ENCODE assay signal across 8 mouse cellular contexts in the genomic region with DNA sequence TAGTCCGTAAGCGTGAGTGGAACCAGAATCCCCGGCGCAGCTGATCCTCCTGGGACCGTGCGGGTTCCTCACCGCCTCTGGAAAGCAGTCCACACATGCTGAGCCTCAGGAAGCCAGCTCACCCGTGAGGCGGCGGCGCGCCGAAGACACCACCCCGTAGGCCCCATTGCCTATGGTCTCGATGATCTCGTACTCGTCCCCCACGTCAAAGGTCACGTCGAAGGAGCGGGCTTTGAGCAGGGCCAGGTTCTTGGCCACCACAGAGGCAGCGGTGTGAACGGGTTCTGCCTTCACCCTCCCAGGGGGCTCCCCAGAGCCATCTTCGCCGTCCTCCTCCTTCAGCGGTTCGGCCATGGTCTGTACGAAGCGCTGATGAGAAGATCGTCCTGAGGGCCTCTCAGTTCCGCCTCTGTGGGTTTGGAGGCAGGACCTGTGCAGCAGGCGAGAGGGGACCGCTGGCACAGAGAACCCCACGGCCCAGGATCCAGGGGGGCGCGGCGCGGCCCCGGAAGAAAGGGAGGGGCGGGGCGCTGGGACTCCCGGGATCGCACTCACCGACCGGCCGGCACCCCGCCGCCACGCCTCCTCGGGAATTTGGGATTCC. TPM values are rescaled to one million over a fixed set of nuclear protein-coding genes. Genes with fewer than 3 reads are reported as not detected.
DNase-seq lines count a peak whose midpoint lies in the region; ATAC-seq and TF ChIP-seq lines count a peak whose summit lies in the region.

No protein-coding gene starts in this region.

- H3K4me2 ChIP-seq in embryonic facial prominence, embryonic 12.5 days (replicated peaks) = peak overlapping the region; percentile 80
- peak overlapping the region; percentile 88 for H3K4me2 ChIP-seq in hindbrain, postnatal 0 days (ENCODE audit: low read depth, low read length)
- peak overlapping the region; percentile 94 for H3K4me2 ChIP-seq in liver, embryonic 14.5 days (ENCODE audit: low read depth)

- peak overlapping the region; percentile 80 for H3K4me3 ChIP-seq in left cerebral cortex, adult 2 months
- H3K4me3 ChIP-seq in embryonic facial prominence, embryonic 12.5 days = peak overlapping the region; percentile 81
- H3K4me3 ChIP-seq in hindbrain, postnatal 0 days (ENCODE audit: low read length) = peak overlapping the region; percentile 89
- peak overlapping the region; percentile 74 to 84 for H3K4me3 ChIP-seq in liver, embryonic 14.5 days (ENCODE audit: insufficient read depth in 1 of 2, low read depth in 2 of 2, low read length in 2 of 2)
- H3K4me3 ChIP-seq in olfactory bulb, adult 2 months (ENCODE audit: insufficient read depth, low read depth, low read length) = peak overlapping the region; percentile 80

- H3K9ac ChIP-seq in embryonic facial prominence, embryonic 12.5 days = peak overlapping the region; percentile 90
- peak overlapping the region; percentile 93 for H3K9ac ChIP-seq in hindbrain, postnatal 0 days (replicated peaks; ENCODE audit: low read length)
- peak overlapping the region; percentile 75 for H3K9ac ChIP-seq in liver, embryonic 14.5 days (replicated peaks)

- peak overlapping the region; percentile 50 for H3K27ac ChIP-seq in left cerebral cortex, adult 2 months
- H3K27ac ChIP-seq in embryonic facial prominence, embryonic 12.5 days = peak overlapping the region; percentile 92
- H3K27ac ChIP-seq in hindbrain, postnatal 0 days = peak overlapping the region; percentile 91
- no peak overlapping the region for H3K27ac ChIP-seq in liver, embryonic 14.5 days
- H3K27ac ChIP-seq in olfactory bulb, adult 2 months (ENCODE audit: insufficient read depth, low read depth, low read length) = no peak overlapping the region

- WGBS in embryonic facial prominence, embryonic 12.5 days = under 1% methylated on average over 50 of the region's 50 CpGs
- WGBS in hindbrain, postnatal 0 days = under 1% methylated on average over 45 of the region's 50 CpGs
- 2% methylated on average over 48 of the region's 50 CpGs for WGBS in liver, embryonic 14.5 days (ENCODE audit: insufficient replicate concordance)
- WGBS in olfactory bulb, adult 2 months = under 1% methylated on average over 50 of the region's 50 CpGs

- peak in 1 of 2 experiments; percentile 45 for DNase-seq in left cerebral cortex, adult 2 months (ENCODE audit: extremely low spot score in 1 of 2, low spot score in 2 of 2)
- no peak for DNase-seq in left cerebral cortex, postnatal 4 days
- DNase-seq in adrenal gland, adult 2 months = peak; percentile 63
- peak; percentile 32 for DNase-seq in hindbrain, postnatal 0 days (ENCODE audit: low spot score)
- no peak for DNase-seq in liver, embryonic 14.5 days (ENCODE audit: low read depth in 3 of 3, low spot score in 3 of 3)
- DNase-seq in layer of hippocampus, adult 9-10 months (ENCODE audit: low spot score) = no peak

- peaks cover 43% of the 10 kb centered on the region for H3K36me3 ChIP-seq in embryonic facial prominence, embryonic 12.5 days
- H3K36me3 ChIP-seq in hindbrain, postnatal 0 days (ENCODE audit: insufficient read depth, low read length) = peaks cover 28% of the 10 kb centered on the region
- H3K36me3 ChIP-seq in liver, embryonic 14.5 days (replicated peaks; ENCODE audit: control insufficient read depth, insufficient read depth, low read depth) = no peaks in the 10 kb centered on the region

- peak; percentile 57 for ATAC-seq in embryonic facial prominence, embryonic 12.5 days (ENCODE audit: insufficient number of reproducible peaks, insufficient read depth, low FRiP score, low TSS enrichment)
- peak; percentile 60 for ATAC-seq in hindbrain, postnatal 0 days
- ATAC-seq in liver, embryonic 14.5 days (ENCODE audit: insufficient read depth) = peak; percentile 69

- intact Hi-C loops in left cerebral cortex, adult 2 months (cut with DNase I) = loop anchor here (1.0 kb wide), 1 partner anchor 39 kb away; a partner anchor contains a TSS
- intact Hi-C loops in left cerebral cortex, postnatal 4 days (cut with DNase I) = no loop called here

- TF ChIP-seq EP300 in liver, embryonic 14.5 days (IDR thresholded peaks at IDR 0.05; ENCODE audit: low read depth) = no peak

- no peak for TF ChIP-seq CTCF in left cerebral cortex, adult 2 months (IDR thresholded peaks at IDR 0.05)
- peak; percentile 18; the same call in 1 of the 2 replicates for TF ChIP-seq CTCF in hindbrain, postnatal 0 days (IDR thresholded peaks at IDR 0.05; ENCODE audit: low read depth)
- TF ChIP-seq CTCF in liver, embryonic 14.5 days (IDR thresholded peaks at IDR 0.05; ENCODE audit: low read depth) = no peak
- TF ChIP-seq CTCF in olfactory bulb, adult 2 months (IDR thresholded peaks at IDR 0.05; ENCODE audit: insufficient read depth, low read depth, low read length) = no peak

- H3K4me1 ChIP-seq in embryonic facial prominence, embryonic 12.5 days = peaks cover 31% of the 10 kb centered on the region
- H3K4me1 ChIP-seq in hindbrain, postnatal 0 days (ENCODE audit: insufficient read depth, low read length) = peaks cover 12% of the 10 kb centered on the region
- peaks cover 0 to 12% of the 10 kb centered on the region in 2 experiments; a peak in 3 of 4 replicates for H3K4me1 ChIP-seq in liver, embryonic 14.5 days (replicated peaks; ENCODE audit: control insufficient read depth in 2 of 2, insufficient read depth in 2 of 2, low read length in 1 of 2)
- peaks cover 8% of the 10 kb centered on the region for H3K4me1 ChIP-seq in olfactory bulb, adult 2 months (ENCODE audit: control insufficient read depth, insufficient read depth, low read length)

- no peaks in the 10 kb centered on the region for H3K9me3 ChIP-seq in embryonic facial prominence, embryonic 12.5 days
- H3K9me3 ChIP-seq in hindbrain, postnatal 0 days (ENCODE audit: low read length) = no peaks in the 10 kb centered on the region
- H3K9me3 ChIP-seq in liver, embryonic 14.5 days (ENCODE audit: control insufficient read depth, low read length) = no peaks in the 10 kb centered on the region

- TF ChIP-seq POLR2A in olfactory bulb, adult 2 months (IDR thresholded peaks at IDR 0.05; ENCODE audit: insufficient read depth, low read depth, low read length) = no peak

- H3K27me3 ChIP-seq in embryonic facial prominence, embryonic 12.5 days = no peaks in the 10 kb centered on the region
- H3K27me3 ChIP-seq in hindbrain, postnatal 0 days (ENCODE audit: insufficient read depth, low read length) = no peaks in the 10 kb centered on the region
- H3K27me3 ChIP-seq in liver, embryonic 14.5 days (ENCODE audit: control insufficient read depth, insufficient read depth, low read length) = no peaks in the 10 kb centered on the region

RNA-seq across cellular contexts. Expression of a gene that starts 0.6 kb away (rescaled TPM):
- 10 to 100 TPM; 19.8 to 20.3 TPM for total RNA-seq in left cerebral cortex, adult 2 months (2021)
- 10 to 100 TPM; 65.1 to 69.8 TPM for total RNA-seq in left cerebral cortex, postnatal 4 days (2021)
- total RNA-seq in adrenal gland, adult 2 months (2021) = 10 to 100 TPM; 14.5 to 15.5 TPM
- polyA plus RNA-seq in adrenal gland, adult 2 months (2012; rRNA removed) = 34.5 and 39.5 TPM in 2 replicates
- polyA plus RNA-seq in embryonic facial prominence, embryonic 12.5 days (2016; fragmentation: Nextera tagmentation; extraction: Ambion mirVana) = 101 and 102 TPM in 2 replicates
- total RNA-seq in hindbrain, postnatal 0 days (2014; rRNA removed) = 50.5 and 58.8 TPM in 2 replicates
- polyA plus RNA-seq in hindbrain, postnatal 0 days (2015; fragmentation: Nextera tagmentation; extraction: Ambion mirVana) = 43.1 TPM in 2 replicates
- 6.4 and 6.9 TPM in 2 replicates for polyA plus RNA-seq in liver, embryonic 14.5 days (2012; rRNA removed)
- polyA plus RNA-seq in liver, embryonic 14.5 days (2014; fragmentation: Nextera tagmentation; extraction: Ambion mirVana) = 4.8 TPM in 2 replicates
- polyA plus RNA-seq in olfactory bulb, adult 2 months (2012; ENCODE audit: insufficient read depth, insufficient read length, low replicate concordance, missing spikeins) = not detected in 2 replicates

RNA-seq across cellular contexts. Expression of a gene that starts 8.4 kb away (rescaled TPM):
- total RNA-seq in left cerebral cortex, adult 2 months (2021) = 1 to 10 TPM; 2.5 to 2.7 TPM
- total RNA-seq in left cerebral cortex, postnatal 4 days (2021) = 10 to 100 TPM; 10.2 to 12.2 TPM
- 1 to 10 TPM; 5.5 to 6.5 TPM for total RNA-seq in adrenal gland, adult 2 months (2021)
- polyA plus RNA-seq in adrenal gland, adult 2 months (2012; rRNA removed) = 35.5 and 39.1 TPM in 2 replicates
- polyA plus RNA-seq in embryonic facial prominence, embryonic 12.5 days (2016; fragmentation: Nextera tagmentation; extraction: Ambion mirVana) = 231 and 256 TPM in 2 replicates
- total RNA-seq in hindbrain, postnatal 0 days (2014; rRNA removed) = 42.1 and 68.1 TPM in 2 replicates
- polyA plus RNA-seq in hindbrain, postnatal 0 days (2015; fragmentation: Nextera tagmentation; extraction: Ambion mirVana) = 38.7 and 43.3 TPM in 2 replicates
- polyA plus RNA-seq in liver, embryonic 14.5 days (2012; rRNA removed) = 4.6 and 6.1 TPM in 2 replicates
- polyA plus RNA-seq in liver, embryonic 14.5 days (2014; fragmentation: Nextera tagmentation; extraction: Ambion mirVana) = 4.3 and 4.9 TPM in 2 replicates
- not detected in 2 replicates for polyA plus RNA-seq in olfactory bulb, adult 2 months (2012; ENCODE audit: insufficient read depth, insufficient read length, low replicate concordance, missing spikeins)

RNA-seq across cellular contexts. Expression of a gene that starts 11.3 kb away (rescaled TPM):
- 10 to 100 TPM; 39.1 to 43.8 TPM for total RNA-seq in left cerebral cortex, adult 2 months (2021)
- total RNA-seq in left cerebral cortex, postnatal 4 days (2021) = 10 to 100 TPM; 33.2 to 34.7 TPM
- 10 to 100 TPM; 16.4 to 21.1 TPM for total RNA-seq in adrenal gland, adult 2 months (2021)
- 18.1 and 19.3 TPM in 2 replicates for polyA plus RNA-seq in adrenal gland, adult 2 months (2012; rRNA removed)
- 35.2 and 36.7 TPM in 2 replicates for polyA plus RNA-seq in embryonic facial prominence, embryonic 12.5 days (2016; fragmentation: Nextera tagmentation; extraction: Ambion mirVana)
- total RNA-seq in hindbrain, postnatal 0 days (2014; rRNA removed) = 22.8 and 33.9 TPM in 2 replicates
- 26.2 and 29.7 TPM in 2 replicates for polyA plus RNA-seq in hindbrain, postnatal 0 days (2015; fragmentation: Nextera tagmentation; extraction: Ambion mirVana)
- 2.2 and 3.0 TPM in 2 replicates for polyA plus RNA-seq in liver, embryonic 14.5 days (2012; rRNA removed)
- polyA plus RNA-seq in liver, embryonic 14.5 days (2014; fragmentation: Nextera tagmentation; extraction: Ambion mirVana) = 1.8 and 2.3 TPM in 2 replicates
- polyA plus RNA-seq in olfactory bulb, adult 2 months (2012; ENCODE audit: insufficient read depth, insufficient read length, low replicate concordance, missing spikeins) = not detected in 2 replicates

RNA-seq across cellular contexts. Expression of a gene that starts 39.7 kb away (rescaled TPM):
- total RNA-seq in left cerebral cortex, adult 2 months (2021) = 100 to 1,000 TPM; 328 to 336 TPM
- total RNA-seq in left cerebral cortex, postnatal 4 days (2021) = 100 to 1,000 TPM in 1 of 2 experiments, 10 to 100 TPM in 1; 89.8 to 101 TPM
- total RNA-seq in adrenal gland, adult 2 months (2021) = 1 to 10 TPM; 1.2 to 2.6 TPM
- polyA plus RNA-seq in adrenal gland, adult 2 months (2012; rRNA removed) = 1.1 and 2.2 TPM in 2 replicates
- 1.6 and 2.5 TPM in 2 replicates for polyA plus RNA-seq in embryonic facial prominence, embryonic 12.5 days (2016; fragmentation: Nextera tagmentation; extraction: Ambion mirVana)
- 74.3 and 74.9 TPM in 2 replicates for total RNA-seq in hindbrain, postnatal 0 days (2014; rRNA removed)
- 22.0 and 23.8 TPM in 2 replicates for polyA plus RNA-seq in hindbrain, postnatal 0 days (2015; fragmentation: Nextera tagmentation; extraction: Ambion mirVana)
- polyA plus RNA-seq in liver, embryonic 14.5 days (2012; rRNA removed) = 0.04 and 0.17 TPM in 2 replicates
- polyA plus RNA-seq in liver, embryonic 14.5 days (2014; fragmentation: Nextera tagmentation; extraction: Ambion mirVana) = not detected in 2 replicates
- polyA plus RNA-seq in olfactory bulb, adult 2 months (2012; ENCODE audit: insufficient read depth, insufficient read length, low replicate concordance, missing spikeins) = not detected in 2 replicates

Comparison
In these comparisons a context has a peak if more than half of its experiments do, and no peak if none do; other contexts are left out.
1. DNase-seq: peak in adrenal gland, adult 2 months (single experiment) and hindbrain, postnatal 0 days (single experiment); none in left cerebral cortex, postnatal 4 days (single experiment), liver, embryonic 14.5 days (0 of 3) and layer of hippocampus, adult 9-10 months (single experiment).
2. H3K27ac ChIP-seq: peak in left cerebral cortex, adult 2 months (single experiment), embryonic facial prominence, embryonic 12.5 days (single experiment) and hindbrain, postnatal 0 days (single experiment); none in liver, embryonic 14.5 days (single experiment) and olfactory bulb, adult 2 months (single experiment).
3. Peak in every context shown above with its lines, with median percentiles within 50 percentile points of each other: H3K4me3 ChIP-seq, ATAC-seq, H3K4me2 ChIP-seq and H3K9ac ChIP-seq.